Mouse (Mus musculus) heart, embryonic 11.5 days (tissue): ENCODE results near the gene Foxi3. TPM values are rescaled to one million over a fixed set of nuclear protein-coding genes. Genes with fewer than 3 reads are reported as not detected.

Experiments
- ATAC-seq: fragments of 200-750 bp; cut with Nextera tagmentation; replicated peaks from 2 replicates; pipeline ENCODE4 v1.8.0; 2017; ENCODE audit warnings: moderate library complexity; ENCODE audit not compliant: insufficient number of reproducible peaks, low FRiP score, low TSS enrichment
- H3K27ac ChIP-seq: fragments of 300-500 bp; sonication (generic); 2 replicates; pipeline ENCODE4 v1.5.1; 2014; ENCODE audit warnings: mild to moderate bottlenecking, low read depth, low read length
- H3K27me3 ChIP-seq: fragments of 300-500 bp; sonication (generic); 2 replicates; pipeline ENCODE4 v1.6.1; 2014; ENCODE audit warnings: mild to moderate bottlenecking, low read length, mixed read lengths; ENCODE audit not compliant: control insufficient read depth, insufficient read depth
- H3K36me3 ChIP-seq: fragments of 300-500 bp; sonication (generic); 2 replicates; pipeline ENCODE4 v1.6.1; 2014; ENCODE audit warnings: mild to moderate bottlenecking, low read length, moderate library complexity, mixed read lengths; ENCODE audit not compliant: control insufficient read depth, insufficient read depth
- H3K4me1 ChIP-seq: fragments of 300-500 bp; sonication (generic); 2 replicates; pipeline ENCODE4 v1.6.1; 2014; ENCODE audit warnings: low read length; ENCODE audit not compliant: control insufficient read depth, insufficient read depth
- H3K4me2 ChIP-seq: fragments of 300-500 bp; sonication (generic); 2 replicates; pipeline ENCODE4 v1.6.1; 2014; ENCODE audit warnings: mild to moderate bottlenecking, moderate library complexity
- H3K4me3 ChIP-seq: fragments of 300-500 bp; sonication (generic); 2 replicates; pipeline ENCODE4 v1.5.1; 2014; ENCODE audit warnings: low read depth, low read length
- H3K9ac ChIP-seq: fragments of 300-500 bp; sonication (generic); 2 replicates; pipeline ENCODE4 v1.6.1; 2014; ENCODE audit warnings: mild to moderate bottlenecking, low read depth, low read length, moderate library complexity
- H3K9me3 ChIP-seq: fragments of 300-500 bp; sonication (generic); replicated peaks from 2 replicates; pipeline ENCODE4 v1.6.1; 2016; ENCODE audit warnings: low read length; ENCODE audit not compliant: control insufficient read depth
- WGBS: fragments of 180-500 bp; shearing (Covaris S2); extraction: QIAGEN DNeasy Blood & Tissue Kit; methylation state at CpG from one replicate; pipeline ENCODE4 v1.1.7; 2014; ENCODE audit not compliant: insufficient replicate concordance; 5-methylcytosine and 5-hydroxymethylcytosine counted together
- polyA plus RNA-seq: library from polyadenylated mRNA; unstranded; fragments of >200 nt; fragmentation: Nextera tagmentation; extraction: Ambion mirVana; gene quantifications from 2 replicates; pipeline ENCODE4 v1.2.1, GENCODE M21; 2014

The Foxi3 gene
- polyA plus RNA-seq, 1 experiment from 2014 or later, result not detected

DNA sequence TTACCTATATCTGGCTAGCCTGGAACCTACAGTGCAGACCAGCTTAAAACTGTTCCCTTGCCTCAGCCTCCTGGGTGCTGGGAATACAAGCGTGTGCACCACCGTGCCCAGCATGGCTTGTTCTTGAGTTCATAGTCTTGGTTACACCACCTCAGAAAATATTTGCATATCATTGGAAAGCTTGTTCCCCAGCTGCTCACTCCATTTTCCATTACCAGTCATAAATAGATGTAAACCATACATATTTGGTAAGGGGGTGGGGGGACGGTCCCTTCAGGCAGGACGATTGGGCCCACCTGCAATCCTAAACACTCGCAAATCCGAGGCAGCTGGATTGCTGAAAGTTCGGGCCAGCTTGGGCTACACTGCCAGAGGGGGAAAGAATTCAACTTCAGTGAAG, 3.1 kb upstream of the Foxi3 start:
- peaks cover 57% of the 10 kb centered on the region for H3K27me3 ChIP-seq
- H3K36me3 ChIP-seq, result no peaks in the 10 kb centered on the region
- no peak overlapping the region for H3K4me3 ChIP-seq
- H3K4me1 ChIP-seq, result peaks cover 3% of the 10 kb centered on the region; the same call in 1 of the 2 replicates
- no peak overlapping the region for H3K9ac ChIP-seq
- H3K27ac ChIP-seq, result no peak overlapping the region
- H3K9me3 ChIP-seq, result no peaks in the 10 kb centered on the region
- ATAC-seq, result no peak
- 66% methylated on average over 7 of the region's 7 CpGs for WGBS
- no peak overlapping the region for H3K4me2 ChIP-seq

DNA sequence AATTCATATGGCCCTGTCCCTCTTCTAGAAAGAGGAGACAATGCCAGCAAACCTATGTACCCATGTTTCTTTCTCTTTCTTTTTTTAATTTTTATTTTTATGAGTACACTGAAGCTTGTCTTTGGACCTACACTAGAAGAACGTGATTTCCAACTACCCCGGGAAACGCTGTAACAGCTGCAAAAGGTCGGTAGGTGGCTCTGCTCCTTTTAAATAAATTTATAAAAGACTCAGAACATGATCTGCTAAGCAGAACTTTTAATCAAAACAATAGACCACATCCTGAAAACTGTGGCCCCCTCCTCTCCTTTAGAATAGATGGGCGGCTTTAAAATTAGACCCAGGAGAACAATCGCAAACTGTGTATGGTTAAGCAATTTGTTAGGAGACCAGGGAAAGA, 2.3 kb upstream of the Foxi3 start:
- H3K9me3 ChIP-seq, result no peaks in the 10 kb centered on the region
- H3K4me3 ChIP-seq, result no peak overlapping the region
- no peak overlapping the region for H3K4me2 ChIP-seq
- H3K36me3 ChIP-seq, result no peaks in the 10 kb centered on the region
- peaks cover 63% of the 10 kb centered on the region for H3K27me3 ChIP-seq
- no peak overlapping the region for H3K9ac ChIP-seq
- ATAC-seq, result no peak
- no peak overlapping the region for H3K27ac ChIP-seq
- H3K4me1 ChIP-seq, result peaks cover 3% of the 10 kb centered on the region; the same call in 1 of the 2 replicates
- WGBS, result 9% methylated on average over 6 of the region's 6 CpGs

DNA sequence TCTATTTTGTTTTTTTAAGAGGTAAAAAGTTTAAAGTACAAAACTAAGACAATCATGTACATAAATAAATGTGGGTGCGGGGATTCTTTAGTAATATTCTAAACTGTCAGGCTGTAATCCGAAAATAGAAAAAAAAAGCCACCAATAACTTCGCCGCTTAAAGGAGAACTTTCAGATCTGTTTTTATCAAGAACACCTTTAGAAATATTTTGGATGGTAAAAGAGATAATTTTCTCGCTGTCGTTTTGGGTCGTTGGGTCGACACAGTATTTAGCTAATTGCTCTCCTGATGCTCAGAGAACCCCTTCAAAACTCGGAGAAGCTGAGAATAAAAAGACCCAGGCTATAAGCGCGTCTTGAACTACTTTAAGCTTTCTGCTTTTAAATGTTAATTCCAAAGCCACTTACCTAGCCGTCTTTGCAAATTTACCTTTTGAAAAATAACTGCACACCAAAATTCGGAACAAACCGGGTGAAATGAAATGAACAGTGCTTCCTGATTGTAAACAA, 985 bp upstream of the Foxi3 start:
- Histone ChIP-seq H3K9ac (no peak overlapping the region), H3K4me1 (peaks cover 3% of the 10 kb centered on the region; the same call in 1 of the 2 replicates), H3K4me2 (no peak overlapping the region), H3K36me3 (no peaks in the 10 kb centered on the region), H3K4me3 (no peak overlapping the region), H3K27me3 (peaks cover 70% of the 10 kb centered on the region), H3K9me3 (no peaks in the 10 kb centered on the region), H3K27ac (no peak overlapping the region)
- no peak for ATAC-seq
- whole genome bisulfite sequencing, result 7% methylated on average over 14 of the region's 14 CpGs

DNA sequence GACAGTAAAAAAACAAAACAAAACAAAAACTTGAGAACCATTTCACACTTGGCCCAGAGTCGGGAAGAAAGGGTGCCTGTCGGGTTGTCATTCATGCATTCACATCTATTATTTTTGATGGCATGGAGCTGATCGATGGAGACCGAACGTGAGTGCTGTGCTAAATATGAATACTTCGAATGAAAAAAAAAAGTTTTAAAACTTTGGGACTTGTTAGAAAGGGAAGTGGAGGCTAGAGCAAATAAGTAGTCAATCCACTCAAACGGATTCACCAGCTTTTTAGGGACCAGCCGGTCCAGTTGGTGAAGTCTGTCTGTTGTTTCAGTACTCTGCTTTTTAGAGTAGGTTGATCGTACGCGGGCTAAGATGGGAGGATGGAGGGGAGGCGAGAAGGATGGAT, 490 bp upstream of the Foxi3 start:
- H3K36me3 ChIP-seq, result no peaks in the 10 kb centered on the region
- H3K9ac ChIP-seq, result no peak overlapping the region
- H3K27me3 ChIP-seq, result peaks cover 73% of the 10 kb centered on the region
- 1% methylated on average over 12 of the region's 12 CpGs for WGBS
- H3K9me3 ChIP-seq, result no peaks in the 10 kb centered on the region
- H3K4me1 ChIP-seq, result peaks cover 3% of the 10 kb centered on the region; the same call in 1 of the 2 replicates
- no peak overlapping the region for H3K27ac ChIP-seq
- no peak for ATAC-seq
- peak overlapping the region; percentile 54 for H3K4me3 ChIP-seq
- H3K4me2 ChIP-seq, result peak overlapping the region; percentile 93

DNA sequence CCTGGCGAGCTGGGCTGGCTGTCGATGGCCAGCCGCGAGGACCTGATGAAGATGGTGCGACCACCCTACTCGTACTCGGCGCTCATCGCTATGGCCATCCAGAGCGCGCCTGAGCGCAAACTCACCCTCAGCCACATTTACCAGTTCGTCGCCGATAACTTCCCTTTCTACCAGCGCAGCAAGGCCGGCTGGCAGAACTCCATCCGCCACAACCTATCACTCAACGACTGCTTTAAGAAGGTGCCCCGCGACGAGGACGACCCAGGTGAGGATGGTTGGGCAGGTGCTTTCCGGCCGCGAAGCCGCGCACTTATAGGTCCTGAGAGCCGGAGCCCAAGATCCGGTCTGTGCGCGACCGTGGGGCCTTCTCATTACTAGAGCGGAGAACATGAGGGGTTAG, 605 bp downstream of the Foxi3 start:
- no peak for ATAC-seq
- H3K27ac ChIP-seq, result no peak overlapping the region
- 0 out of 2 replicates have a peak overlapping the region, but pooled peaks have one; percentile 28 for H3K9ac ChIP-seq
- no peaks in the 10 kb centered on the region for H3K9me3 ChIP-seq
- peaks cover 73% of the 10 kb centered on the region for H3K27me3 ChIP-seq
- peak overlapping the region; percentile 54 for H3K4me3 ChIP-seq
- no peaks in the 10 kb centered on the region for H3K36me3 ChIP-seq
- WGBS, result 1% methylated on average over 34 of the region's 34 CpGs
- peak overlapping the region; percentile 93 for H3K4me2 ChIP-seq
- H3K4me1 ChIP-seq, result peaks cover 3% of the 10 kb centered on the region; the same call in 1 of the 2 replicates

DNA sequence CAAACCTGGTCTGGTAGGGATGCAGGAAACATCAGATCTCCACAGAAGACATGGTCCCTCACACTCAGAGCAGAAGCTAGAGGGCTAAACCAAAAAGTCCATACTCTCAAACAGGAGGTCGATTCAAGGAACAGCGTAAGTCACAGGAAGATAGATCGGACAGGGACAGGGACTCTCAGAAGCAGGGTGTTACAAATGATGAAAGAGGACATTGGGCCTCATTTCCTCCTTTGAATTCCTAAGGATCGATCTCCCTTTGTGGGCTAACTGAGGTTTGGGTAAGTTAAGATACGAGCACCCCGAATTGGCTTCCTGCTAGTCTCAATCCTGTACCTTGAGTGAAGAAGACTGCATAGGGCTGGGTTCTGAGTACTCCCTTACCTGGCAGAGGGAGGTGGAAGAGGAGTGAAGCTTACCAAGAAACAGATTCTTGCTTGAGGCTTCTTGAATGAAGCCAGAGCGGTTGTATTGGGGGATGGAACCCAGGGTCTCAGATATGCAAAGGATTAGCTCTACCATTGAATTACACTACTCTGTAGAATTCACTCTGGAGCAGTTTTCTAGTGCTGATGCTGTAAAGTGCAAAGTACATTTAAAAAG, 1.1 kb downstream of the Foxi3 start:
- no peaks in the 10 kb centered on the region for H3K36me3 ChIP-seq
- no peak overlapping the region for H3K27ac ChIP-seq
- peak overlapping the region; percentile 93; the same call in 1 of the 2 replicates for H3K4me2 ChIP-seq
- no peaks in the 10 kb centered on the region for H3K9me3 ChIP-seq
- 11% methylated on average over 7 of the region's 7 CpGs for WGBS
- H3K4me1 ChIP-seq, result peaks cover 3% of the 10 kb centered on the region; the same call in 1 of the 2 replicates
- ATAC-seq, result no peak
- H3K9ac ChIP-seq, result no peak overlapping the region
- no peak overlapping the region for H3K4me3 ChIP-seq
- H3K27me3 ChIP-seq, result peaks cover 73% of the 10 kb centered on the region

DNA sequence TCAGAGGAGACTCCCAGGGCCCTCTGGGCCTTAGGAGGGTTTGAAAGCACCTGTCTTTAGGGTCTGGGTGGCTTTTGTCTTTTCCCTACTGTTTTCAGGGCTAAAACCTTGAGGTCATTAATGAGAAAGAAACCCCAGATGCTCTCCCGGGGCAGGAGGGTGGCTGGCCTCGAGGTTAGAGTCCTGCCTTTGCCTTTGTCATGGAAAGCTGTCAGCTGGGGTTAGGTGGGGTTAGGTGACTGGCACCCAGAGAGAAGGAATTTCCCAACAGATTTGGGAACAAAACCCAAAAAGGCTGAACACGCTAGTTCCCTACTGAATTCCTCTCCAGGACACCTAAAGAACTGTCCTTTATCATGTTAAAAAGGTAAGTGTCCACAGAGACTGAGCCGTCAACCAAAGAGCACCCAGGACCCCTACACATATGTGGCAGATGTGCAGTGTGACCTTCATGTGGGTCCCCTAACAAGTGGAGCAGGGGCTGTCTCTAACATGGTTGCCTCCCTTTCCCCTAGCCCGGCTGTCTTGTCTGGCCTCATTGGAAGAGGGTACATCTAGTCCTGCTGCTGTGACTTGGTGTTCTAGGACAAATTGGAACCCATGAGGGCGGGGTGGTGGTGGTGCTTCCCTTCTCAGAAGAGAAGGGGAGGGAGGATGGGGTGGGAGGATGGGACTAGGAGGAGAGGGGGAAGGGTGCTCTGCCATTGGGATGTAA, 7.9 kb downstream of the Foxi3 start:
- Histone ChIP-seq H3K4me3 (no peak overlapping the region), H3K36me3 (no peaks in the 10 kb centered on the region), H3K4me2 (no peak overlapping the region), H3K9me3 (no peaks in the 10 kb centered on the region), H3K27ac (no peak overlapping the region), H3K9ac (no peak overlapping the region), H3K4me1 (peaks cover 6% of the 10 kb centered on the region; the same call in 1 of the 2 replicates), H3K27me3 (peaks cover 48% of the 10 kb centered on the region)
- ATAC-seq, result no peak
- WGBS, result 37% methylated on average over 6 of the region's 6 CpGs

DNA sequence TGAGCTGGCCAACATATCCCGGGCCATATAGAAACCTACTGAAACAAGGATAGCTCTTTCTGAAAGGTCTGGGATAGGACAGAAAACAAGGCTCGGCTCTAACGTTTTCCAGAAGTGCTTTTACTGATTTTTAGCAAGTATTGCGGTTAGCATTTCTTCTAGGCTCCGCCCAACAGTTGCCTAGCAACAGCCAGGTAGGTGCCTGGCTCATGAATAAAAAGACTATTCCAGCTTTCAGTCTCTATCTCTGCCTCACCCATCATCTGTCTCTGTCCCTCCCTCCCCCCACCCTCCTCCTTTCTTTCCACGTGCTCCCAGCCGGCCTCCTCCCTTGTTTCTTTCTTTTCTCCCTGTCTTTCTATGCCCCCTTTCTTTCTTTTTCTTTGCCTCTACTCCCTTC, 9.4 kb downstream of the Foxi3 start:
- Histone ChIP-seq H3K27me3 (peaks cover 36% of the 10 kb centered on the region), H3K36me3 (no peaks in the 10 kb centered on the region), H3K4me2 (no peak overlapping the region), H3K4me1 (peaks cover 6% of the 10 kb centered on the region; the same call in 1 of the 2 replicates), H3K27ac (no peak overlapping the region), H3K9me3 (no peaks in the 10 kb centered on the region), H3K4me3 (no peak overlapping the region), H3K9ac (no peak overlapping the region)
- WGBS, result 23% methylated on average over 7 of the region's 7 CpGs
- no peak for ATAC-seq
